Mouse (Mus musculus) large intestine, adult 2 months (tissue): Measurements from ENCODE around the gene Usp24. TPM values are rescaled to one million over a fixed set of nuclear protein-coding genes. Genes with fewer than 3 reads are reported as not detected.

Source experiments
- DNase-seq: peaks from one replicate; pipeline ENCODE4 v3.0.0-alpha.2; 2012; ENCODE audit warnings: low read depth, low spot score
- WGBS: fragments of 180-500 bp; shearing (Covaris S2); methylation state at CpG from one replicate; pipeline ENCODE4 v1.1.7; 2018; 5-methylcytosine and 5-hydroxymethylcytosine counted together
- polyA plus RNA-seq: library from polyadenylated mRNA; depleted of rRNA; stranded (reverse); fragments of >200 nt; gene quantifications from 2 replicates; pipeline ENCODE4 v1.2.3, GENCODE M21; 2012; rRNA removed

Gene Usp24
- polyA plus RNA-seq: 5.6 and 7.6 TPM in 2 replicates

DNA sequence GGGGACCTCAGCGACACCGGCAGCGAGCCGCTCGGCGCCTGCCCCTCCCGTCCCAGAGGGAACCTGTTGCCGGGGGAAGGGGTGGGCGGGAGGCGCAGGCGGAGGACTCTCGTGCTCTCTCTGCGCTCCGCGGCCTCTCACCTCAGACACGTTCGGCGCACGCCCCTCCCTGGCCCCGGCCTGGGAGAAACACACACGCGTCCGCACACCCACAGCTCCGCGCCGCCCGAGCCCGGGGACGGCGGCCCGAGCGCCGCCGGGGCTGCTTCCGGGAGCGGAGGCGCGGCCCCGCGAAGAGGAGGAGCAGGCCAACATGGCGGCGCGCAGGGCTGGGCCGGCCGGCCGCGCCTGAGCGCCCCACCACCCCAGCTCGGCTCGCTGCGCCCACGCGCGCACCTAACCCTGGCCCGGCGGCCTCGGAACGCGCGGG is at the start of gene Usp24:
Usp24 (plus strand) TSS at position 293 of the 430 bp plus-strand sequence.
- under 1% methylated on average over 57 of the region's 60 CpGs for WGBS
- DNase-seq: no peak

DNA sequence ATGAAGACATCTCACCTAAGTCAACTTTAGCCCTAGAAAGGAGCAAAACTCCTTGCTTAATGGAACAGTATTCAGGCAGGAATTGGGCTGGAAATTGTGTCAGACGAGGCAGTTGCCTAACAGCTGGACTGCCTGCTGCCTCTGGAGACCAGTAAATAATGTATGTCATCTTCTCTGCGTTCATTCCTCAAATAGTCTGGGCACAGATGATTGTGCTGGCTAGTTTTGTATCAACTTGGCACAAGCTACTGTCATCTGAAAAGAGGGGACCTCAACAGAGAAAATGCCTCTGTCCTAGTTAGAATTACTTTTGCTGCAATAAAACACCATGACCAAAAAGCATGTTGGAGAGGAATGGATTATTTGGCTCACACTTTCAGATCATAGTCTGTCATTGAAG is 39.1 kb upstream of the Usp24 start:
- 45% methylated on average over 2 of the region's 2 CpGs for WGBS
- no peak for DNase-seq

DNA sequence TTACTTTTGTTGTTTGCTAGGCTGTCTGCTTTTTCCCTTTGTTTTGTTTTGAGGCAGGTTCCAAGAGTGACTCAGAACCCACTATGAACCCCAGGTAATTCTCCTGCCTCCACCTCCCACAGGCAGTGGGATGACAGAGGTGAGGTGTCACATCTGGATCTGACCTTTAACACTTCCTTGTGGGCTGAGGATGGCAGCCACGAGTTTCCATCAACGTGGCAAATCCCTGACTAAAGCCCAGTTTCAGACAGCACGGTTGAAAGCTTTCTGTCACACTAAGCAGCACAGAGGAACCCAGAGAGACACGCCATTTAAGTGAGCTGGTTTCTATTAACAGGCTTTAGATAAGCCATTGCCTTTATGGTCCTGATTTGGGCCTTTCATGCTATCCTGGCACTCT is 36.8 kb upstream of the Usp24 start:
- no peak for DNase-seq
- WGBS: 37% methylated on average over 4 of the region's 4 CpGs

DNA sequence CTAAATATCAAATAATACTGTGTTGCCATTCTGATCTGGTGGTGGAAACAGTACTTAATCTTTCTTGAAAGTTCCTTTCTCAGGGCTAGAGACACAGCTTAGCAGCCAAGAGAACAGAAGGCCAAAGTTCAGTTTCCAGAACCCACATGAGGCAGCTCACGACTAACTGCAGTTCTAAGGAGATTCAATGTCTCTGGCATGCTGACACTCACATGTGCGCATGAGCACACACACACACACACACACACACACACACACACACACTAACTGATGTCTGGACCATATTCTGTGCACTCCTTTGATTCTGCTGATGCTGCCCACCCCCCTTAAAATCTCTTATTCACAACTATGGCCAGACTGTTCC is 34.9 kb upstream of the Usp24 start:
- DNase-seq: no peak
- WGBS: 42% methylated on average over 2 of the region's 2 CpGs

DNA sequence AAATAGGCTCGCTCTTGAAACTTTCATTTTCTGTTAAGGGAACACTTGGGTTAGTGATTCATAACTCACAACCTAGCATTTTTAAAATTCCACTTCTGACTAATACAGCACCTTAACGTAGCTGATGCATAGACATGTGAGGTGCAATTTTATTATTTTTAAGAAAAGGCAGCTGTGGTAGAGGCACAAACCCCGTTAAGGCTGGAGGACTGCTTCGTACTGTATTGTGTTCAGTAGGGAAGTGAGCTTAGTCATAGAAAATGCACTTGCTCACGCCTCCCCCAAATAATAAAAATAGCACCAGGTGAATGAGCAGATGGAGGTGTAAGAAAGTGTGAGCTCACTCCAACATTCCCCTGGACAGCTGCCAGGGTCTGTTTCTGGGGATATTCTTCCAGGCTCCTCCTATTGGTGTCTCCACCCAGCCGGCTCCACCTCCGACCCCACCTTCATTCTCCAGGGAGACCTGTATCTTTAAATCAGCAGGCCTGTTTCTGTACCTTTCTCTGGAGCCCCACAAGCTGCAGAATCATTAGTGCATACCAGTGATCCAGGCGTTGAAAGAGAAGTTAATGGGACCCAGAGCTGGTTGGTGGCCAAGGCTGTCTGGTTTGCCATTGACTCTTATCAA is 34.4 kb upstream of the Usp24 start:
- WGBS: 20% methylated on average over 8 of the region's 8 CpGs
- DNase-seq: peak; percentile 78

DNA sequence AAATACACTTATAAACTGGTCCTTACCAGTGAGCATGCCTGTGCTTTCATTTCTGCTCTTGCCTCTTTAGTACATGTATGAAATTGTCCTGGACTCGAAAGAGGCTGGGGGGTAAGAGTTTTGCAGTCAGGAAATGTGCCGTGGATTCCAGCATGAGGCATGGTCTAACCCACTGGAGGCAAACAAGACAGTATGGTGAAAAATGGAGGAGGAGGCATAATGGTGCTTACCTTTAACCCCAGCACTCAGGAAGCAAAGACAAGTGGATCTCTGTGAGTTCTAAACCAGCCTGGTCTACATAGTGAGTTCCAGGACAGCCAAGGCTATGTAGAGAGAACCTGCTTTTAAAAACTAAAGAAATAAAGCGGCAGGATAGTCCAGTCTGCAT is 33.9 kb upstream of the Usp24 start:
- DNase-seq: no peak
- 55% methylated on average over 3 of the region's 3 CpGs for WGBS

DNA sequence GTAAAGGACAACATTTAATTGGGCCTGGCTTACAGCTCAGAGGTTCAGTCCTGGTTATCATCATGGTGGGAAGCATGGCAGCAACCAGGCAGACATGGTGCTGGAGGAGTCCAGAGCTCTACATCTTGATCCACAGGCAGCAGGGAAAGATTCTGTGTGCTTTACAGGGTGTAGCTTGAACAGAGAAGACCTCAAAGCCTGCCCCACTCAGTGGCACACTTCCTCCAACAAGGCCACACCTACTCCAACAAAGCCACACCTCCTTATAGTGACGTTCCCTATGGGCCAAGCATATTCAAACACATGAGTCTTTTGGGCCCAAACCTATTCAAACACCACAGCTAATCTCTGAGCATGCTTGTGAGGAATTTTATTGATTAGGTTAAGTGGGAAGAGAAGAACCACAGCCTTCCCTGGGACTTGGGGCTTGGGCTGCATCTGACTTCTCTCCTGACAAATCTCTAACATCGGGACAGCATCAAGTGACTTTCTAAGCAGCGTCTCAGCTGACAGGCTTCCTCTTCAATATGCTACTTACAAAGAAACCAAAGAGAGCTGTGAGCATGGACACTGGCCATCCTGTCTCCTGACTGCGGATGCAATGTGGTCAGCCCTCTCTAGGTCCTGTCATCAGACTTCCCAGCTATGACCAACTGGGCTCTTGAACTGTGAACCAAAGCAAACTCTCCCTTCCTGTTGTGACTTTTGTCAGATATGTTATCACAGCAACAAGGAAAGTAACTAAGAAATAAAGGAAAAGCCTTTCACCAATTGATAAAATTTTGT is 28.9 kb upstream of the Usp24 start:
- WGBS: 73% methylated on average over 4 of the region's 4 CpGs
- no peak for DNase-seq

DNA sequence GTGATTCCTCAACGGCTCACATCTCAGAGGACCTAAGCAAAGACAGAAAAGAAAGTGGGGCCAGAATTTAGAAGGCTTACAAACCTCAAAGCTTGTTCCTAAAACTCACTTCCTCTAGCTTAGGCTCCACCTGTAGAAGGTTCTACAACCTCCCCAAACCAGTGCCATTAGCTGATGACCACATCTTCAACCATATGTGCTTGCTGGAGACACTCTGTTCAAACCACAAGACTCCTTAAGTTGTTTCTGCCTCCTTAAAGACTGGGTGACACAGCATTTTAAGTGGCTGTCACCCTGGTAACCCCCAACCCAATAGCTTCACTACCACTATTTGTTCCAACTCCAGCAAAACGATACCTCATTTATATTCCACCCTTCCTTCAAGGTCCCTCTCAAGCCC is 25.8 kb upstream of the Usp24 start:
- DNase-seq: no peak
- WGBS: 76% methylated on average over 2 of the region's 2 CpGs

DNA sequence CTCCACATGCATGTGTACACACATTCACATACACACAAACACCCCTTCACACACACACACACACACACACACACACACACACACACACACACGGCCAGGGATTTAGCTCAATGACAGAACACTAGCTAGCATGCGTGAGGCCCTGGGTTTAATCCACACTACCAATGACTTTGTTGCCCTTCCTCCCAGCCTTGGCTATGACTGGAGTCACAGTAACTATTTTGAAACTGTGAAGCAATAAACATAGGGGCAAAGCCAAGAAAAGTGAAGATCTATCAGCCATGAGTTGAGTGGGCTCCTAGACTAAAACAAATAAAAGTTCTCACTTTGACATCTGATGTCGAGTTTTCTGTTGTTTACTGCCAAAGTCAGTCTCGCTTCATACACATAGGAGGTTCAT is 23.2 kb upstream of the Usp24 start:
- 69% methylated on average over 4 of the region's 4 CpGs for WGBS
- no peak for DNase-seq

DNA sequence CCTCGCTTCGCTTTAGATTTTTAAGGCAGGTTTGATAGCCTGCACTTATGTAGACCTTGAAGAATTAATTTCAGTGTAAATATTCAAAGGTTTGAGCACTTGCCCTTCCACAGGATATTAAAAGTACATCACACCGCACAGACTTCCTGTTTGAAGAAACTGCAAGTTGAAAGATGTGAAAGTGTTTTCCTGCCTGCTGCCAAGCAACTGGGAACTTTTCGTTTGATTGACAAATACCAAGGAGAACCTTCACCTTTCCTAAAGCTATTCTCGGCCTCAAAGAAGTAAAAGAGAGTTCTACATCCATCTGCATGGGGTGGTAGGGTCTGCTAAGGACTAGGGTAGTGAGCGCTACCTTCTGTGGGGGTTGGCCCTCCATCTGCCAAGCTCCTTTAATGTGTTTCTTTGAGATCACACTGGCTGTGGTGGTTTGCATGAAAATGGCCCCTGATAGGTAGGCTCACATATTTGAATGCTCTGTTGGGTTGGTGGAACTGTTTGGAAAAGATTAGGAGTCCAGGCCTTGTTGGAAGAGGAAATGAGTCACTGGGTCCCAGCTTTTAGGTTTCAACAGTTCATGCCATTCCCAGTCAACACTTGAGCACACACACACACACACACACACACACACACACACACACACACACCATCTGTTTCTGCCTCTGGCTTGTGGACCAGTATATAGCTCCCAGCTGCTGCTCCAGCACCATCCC is 22.5 kb upstream of the Usp24 start:
- DNase-seq: no peak
- 68% methylated on average over 6 of the region's 6 CpGs for WGBS

DNA sequence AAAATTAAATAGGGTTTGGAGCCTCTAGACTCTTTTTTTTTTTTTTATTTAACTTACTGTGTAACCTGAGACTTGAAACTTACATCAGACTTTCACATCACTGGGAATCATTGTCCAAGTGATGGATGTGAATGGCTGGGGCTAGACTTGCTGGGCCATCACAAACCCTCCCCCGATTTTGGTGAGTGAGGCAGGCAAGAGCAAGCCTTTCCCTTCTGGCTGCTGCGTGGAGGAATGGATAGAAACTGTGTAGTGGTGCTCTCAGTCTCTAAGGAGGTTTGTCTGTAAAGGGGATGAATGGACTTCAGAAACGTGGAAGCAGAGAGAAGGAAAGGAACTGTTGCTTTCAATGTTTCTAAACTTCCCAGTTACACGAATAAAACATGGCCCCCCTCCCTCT is 20.3 kb upstream of the Usp24 start:
- DNase-seq: no peak
- WGBS: 53% methylated on average over 4 of the region's 4 CpGs

DNA sequence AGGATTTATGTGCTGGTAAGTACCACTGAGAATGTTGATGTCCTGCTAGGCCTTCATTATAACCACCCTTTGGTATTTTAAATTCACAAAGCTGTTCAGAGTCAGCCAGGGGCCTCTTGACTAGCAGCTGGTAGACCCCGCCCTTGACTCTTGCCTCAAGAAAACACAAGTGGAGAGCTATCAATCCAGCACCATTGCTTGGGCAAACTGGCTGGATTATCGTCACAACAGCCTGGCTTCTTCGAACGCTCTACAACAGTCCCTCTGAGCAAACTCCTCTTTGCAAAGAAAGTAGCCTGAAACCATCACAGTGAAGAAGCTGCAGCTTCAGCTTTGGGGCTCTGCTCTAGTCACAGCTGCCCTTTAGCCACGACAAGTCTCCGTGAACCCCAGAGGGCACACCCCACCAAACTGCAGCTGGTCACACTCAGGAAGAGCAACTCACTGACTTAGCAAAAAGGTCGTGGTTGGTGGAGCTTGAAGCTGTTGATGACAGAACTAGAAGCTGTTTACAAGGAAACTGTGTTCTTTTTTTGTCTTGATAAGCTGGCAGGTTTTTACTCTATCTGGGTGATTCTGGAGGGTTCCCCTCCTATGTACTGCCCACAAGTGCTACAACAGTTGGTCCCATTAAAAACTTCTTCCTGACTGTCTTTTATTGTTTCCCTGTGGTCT is 19.5 kb upstream of the Usp24 start:
- DNase-seq: no peak
- 85% methylated on average over 7 of the region's 7 CpGs for WGBS

DNA sequence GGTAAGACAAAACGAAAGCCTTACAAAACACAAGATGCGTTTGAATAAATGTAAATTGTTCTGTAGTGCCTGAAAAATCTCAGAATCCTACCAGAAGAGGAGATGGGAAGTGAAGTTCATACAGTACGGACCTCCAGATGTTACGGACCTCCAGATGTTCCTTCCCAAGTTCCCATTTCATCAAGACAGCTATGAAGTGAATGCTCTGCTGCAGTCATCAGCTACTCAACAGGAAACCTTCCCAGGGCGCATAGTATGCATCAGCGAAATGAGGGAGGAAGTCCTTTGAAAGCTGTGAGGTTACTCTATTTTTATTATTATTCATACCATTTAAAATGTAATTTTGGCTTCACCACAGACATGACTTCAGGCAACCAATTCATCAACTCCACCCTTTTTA is 14.7 kb upstream of the Usp24 start:
- WGBS: 77% methylated on average over 6 of the region's 6 CpGs
- DNase-seq: no peak

DNA sequence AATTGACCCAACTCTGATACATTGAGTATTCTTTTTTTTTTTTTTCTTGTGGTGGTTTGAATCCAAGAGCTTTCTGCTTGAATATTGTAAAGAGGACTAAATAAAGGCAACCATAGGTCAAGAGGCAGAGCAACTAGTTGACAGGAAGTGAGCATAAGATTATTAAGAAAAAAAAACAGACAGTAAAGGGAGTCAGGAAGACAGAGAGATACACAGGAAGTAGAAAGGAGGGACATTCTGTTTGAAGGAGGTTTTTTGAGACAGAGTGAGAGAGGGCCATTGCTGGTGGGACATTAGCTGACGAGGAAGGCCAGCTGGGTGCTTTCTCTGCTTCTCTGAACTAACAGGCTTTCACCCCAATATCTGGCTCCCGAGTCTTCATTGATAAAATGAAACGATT is 7.9 kb upstream of the Usp24 start:
- WGBS: 98% methylated on average over 3 of the region's 3 CpGs
- DNase-seq: no peak

DNA sequence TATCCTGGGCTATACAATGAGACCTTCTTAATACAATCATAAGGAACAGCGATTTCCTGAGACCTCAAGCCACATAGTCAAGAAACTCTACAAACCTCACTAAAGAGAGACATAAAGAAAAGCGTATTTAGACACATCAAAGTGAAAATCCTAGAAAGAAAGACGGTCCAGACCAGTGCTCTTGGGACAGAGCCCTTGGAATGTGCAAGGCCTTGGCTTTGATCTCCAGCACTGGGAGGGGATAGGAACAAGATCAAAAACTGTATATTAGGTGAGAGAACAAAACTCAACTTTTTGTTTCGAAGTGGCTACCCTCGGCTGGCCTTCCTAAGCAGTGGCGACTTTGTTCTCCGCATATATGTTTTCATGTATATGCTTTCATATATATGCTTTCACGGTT is 3.4 kb upstream of the Usp24 start:
- 86% methylated on average over 8 of the region's 8 CpGs for WGBS
- DNase-seq: no peak

DNA sequence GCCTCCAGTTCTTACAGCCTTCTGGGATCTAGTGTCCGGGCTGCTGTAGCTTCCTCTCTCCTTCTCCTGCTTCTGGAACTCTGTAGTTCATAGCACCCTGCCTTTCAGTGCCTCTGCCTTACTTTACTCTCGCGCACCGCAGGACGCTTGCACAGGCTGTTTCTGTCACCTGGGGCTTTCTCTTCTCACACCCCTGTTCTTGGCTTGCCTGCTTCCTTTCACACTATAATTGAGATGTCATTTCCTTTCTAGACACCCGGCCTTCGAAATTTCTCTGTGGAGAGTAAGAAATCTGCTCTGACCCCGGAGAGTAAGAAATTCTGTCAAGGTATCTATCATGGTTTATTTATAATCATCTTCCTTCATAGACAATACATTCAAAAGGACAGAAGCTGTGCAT is 2.9 kb upstream of the Usp24 start:
- DNase-seq: no peak
- WGBS: 84% methylated on average over 8 of the region's 8 CpGs

DNA sequence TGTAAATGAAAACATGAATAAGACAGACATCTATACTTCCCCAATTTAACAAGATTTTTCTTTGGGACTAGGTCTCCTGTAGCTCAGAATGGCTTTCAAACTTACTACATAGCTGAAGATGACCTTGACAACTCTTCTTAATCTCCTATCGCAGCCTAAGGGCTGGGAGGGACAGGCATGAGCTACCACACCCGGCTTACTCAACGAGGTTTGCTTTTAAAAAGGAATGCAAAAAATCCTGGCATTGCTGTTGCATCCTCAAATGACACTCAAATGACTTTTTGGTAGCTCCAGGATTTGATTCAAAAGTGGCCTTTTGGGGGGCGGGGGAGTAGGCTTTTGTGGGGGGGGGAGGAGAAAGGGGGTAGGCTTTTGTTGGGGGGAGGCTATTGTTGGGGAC is 2.1 kb upstream of the Usp24 start:
- 49% methylated on average over 4 of the region's 4 CpGs for WGBS
- DNase-seq: no peak

DNA sequence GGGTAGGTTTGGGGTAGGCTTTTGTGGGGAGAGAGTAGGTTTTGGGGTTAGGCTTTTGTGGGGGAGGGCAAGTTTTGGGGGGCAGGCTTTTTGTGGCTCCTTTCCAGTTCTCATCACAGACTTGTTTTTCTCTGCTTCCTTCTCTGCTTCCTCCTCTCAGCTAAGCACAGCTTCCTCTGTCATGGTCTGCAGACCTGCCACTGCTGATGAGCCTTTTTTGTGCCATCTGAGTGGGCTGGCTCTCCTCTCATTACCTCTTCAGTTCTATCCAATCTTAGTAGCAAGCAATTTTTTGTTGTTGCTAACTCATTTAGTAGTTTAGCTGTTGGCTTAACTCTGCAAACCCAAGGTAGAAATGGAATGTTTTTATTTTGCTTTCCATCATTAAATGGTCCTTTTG is 1.7 kb upstream of the Usp24 start:
- DNase-seq: no peak

DNA sequence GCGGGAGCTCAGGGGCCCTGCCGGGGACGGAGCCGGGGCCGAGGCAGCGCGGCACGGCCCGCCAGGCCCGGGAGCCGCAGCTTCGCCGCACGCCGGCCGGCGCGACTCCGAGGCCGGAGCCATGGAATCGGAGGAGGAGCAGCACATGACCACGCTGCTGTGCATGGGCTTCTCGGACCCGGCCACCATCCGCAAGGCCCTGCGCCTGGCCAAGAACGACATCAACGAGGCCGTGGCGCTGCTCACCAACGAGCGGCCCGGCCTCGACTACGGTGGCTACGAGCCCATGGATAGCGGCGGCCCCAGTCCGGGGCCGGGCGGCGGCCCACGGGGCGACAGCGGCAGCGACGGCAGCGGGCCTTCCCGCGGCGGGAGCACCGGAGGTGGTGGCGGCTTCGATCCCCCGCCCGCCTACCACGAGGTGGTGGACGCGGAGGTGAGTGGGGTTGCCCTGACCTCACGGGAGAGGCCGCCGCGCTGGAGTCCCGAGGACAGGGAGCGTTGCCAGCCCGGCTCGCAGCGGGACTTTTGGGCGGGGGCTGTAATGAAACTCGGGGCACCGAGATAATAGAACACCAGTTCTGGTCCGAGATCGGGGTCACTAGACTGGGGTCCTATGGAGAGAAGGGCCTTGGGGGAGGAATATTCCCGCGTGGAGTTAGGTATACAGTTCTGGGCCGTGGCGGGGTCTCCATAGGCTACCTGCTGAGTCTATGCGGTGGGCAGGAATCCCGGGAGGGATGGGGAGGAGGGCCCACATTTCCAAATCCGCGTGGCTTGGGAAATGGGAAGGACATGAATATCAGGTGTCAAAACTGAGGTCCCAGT is 552 bp downstream of the Usp24 start:
- WGBS: 1% methylated on average over 81 of the region's 81 CpGs
- no peak for DNase-seq
